Mouse (Mus musculus): ENCODE measurements around the gene Fanci.

DNA sequence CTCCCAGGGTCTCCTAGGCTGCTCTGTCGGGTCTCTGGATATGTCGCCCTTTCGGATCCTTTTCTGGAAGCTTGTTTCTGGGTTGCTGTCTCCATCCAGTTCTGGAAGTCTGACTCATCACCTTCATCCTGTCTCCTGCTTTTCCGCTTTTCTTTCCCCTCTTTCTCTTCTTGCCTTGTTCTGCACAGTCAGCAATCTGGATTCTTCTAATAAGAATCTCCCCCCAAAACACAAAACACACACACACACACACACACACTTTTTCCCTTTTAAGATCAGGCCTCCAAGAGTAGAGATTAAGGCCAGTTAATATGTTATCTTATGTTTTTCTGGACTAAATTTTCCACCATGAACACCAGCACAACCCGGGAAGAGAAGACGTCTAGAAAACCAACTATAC, 106.6 kb downstream of the Fanci start:
- TF ChIP-seq CTCF (IDR thresholded peaks at IDR 0.05; ENCODE audit: borderline replicate concordance, insufficient read depth, low read length) = no peak
- no peak for TF ChIP-seq POLR2A (IDR thresholded peaks at IDR 0.05; ENCODE audit: low read depth, low read length)
